Mouse (Mus musculus) ovary, postnatal 36 days (tissue): ENCODE data around the gene Ces2b.
"Not testable (repeated sequence)": the region's sequence is repeated elsewhere in the genome, so short reads cannot be mapped to it uniquely, and the experiment has no call there.

Experiments used
- DNase-seq: peaks from one replicate; pipeline ENCODE4 v3.0.0; 2022; ENCODE audit warnings: low spot score, mixed read lengths

Ces2b gene

GRCm38 (mm10) chr8:104831440-104831839 is at the start of gene Ces2b:
Ces2b (plus strand) TSS chr8:104831572.
- DNase-seq: no peak

- no peak for DNase-seq
These were observed 44.3 kb upstream of the Ces2b start for GRCm38 (mm10) chr8:104787049-104787448.

- DNase-seq: no peak
These were observed 42.4 kb upstream of the Ces2b start for GRCm38 (mm10) chr8:104788929-104789328.

- no peak for DNase-seq
These were observed 41.3 kb upstream of the Ces2b start for GRCm38 (mm10) chr8:104789886-104790680.

GRCm38 (mm10) chr8:104799385-104799784 is 32.0 kb upstream of the Ces2b start:
- DNase-seq: no peak

- no peak for DNase-seq
These were observed 25.2 kb upstream of the Ces2b start for GRCm38 (mm10) chr8:104806127-104806526.

- peak; percentile 23 for DNase-seq
These were observed 22.6 kb upstream of the Ces2b start for GRCm38 (mm10) chr8:104808542-104809413.

- DNase-seq: no peak
These were observed 21.9 kb upstream of the Ces2b start for GRCm38 (mm10) chr8:104809436-104809835.

- DNase-seq: no peak
These were observed 4.5 kb upstream of the Ces2b start for GRCm38 (mm10) chr8:104826912-104827311.

GRCm38 (mm10) chr8:104828221-104828620 is 3.2 kb upstream of the Ces2b start:
- no peak for DNase-seq

GRCm38 (mm10) chr8:104841360-104842078 is 10.1 kb downstream of the Ces2b start:
- DNase-seq: no peak

- no peak for DNase-seq
These were observed 15.5 kb downstream of the Ces2b start, which contains the start of gene Ces2c for GRCm38 (mm10) chr8:104846831-104847230. Ces2c (plus strand) TSS chr8:104847068.

GRCm38 (mm10) chr8:104847741-104848462 is 16.5 kb downstream of the Ces2b start:
- DNase-seq: no peak

- DNase-seq: not testable (repeated sequence)
These were observed 35.6 kb downstream of the Ces2b start for GRCm38 (mm10) chr8:104866844-104867531.

- DNase-seq: not testable (repeated sequence)
These were observed 37.5 kb downstream of the Ces2b start for GRCm38 (mm10) chr8:104868876-104869275.

- not testable (repeated sequence) for DNase-seq
These were observed 55.0 kb downstream of the Ces2b start for GRCm38 (mm10) chr8:104886223-104886926.
